Mouse (Mus musculus) liver, adult 2 months (tissue): ENCODE data around the gene Numbl.

Experiments
- CTCF ChIP-seq: fragments of 200-500 bp; IDR thresholded peaks from 2 replicates; pipeline ENCODE4 v1.5.1; 2011; ENCODE audit warnings: low read depth, low read length, control low read depth
- POLR2A ChIP-seq: fragments of 200-500 bp; IDR thresholded peaks from 2 replicates; pipeline ENCODE4 v1.6.1; 2011; ENCODE audit warnings: low read length, control low read depth; ENCODE audit not compliant: insufficient read depth; ENCODE audit errors: extremely low read depth

DNA sequence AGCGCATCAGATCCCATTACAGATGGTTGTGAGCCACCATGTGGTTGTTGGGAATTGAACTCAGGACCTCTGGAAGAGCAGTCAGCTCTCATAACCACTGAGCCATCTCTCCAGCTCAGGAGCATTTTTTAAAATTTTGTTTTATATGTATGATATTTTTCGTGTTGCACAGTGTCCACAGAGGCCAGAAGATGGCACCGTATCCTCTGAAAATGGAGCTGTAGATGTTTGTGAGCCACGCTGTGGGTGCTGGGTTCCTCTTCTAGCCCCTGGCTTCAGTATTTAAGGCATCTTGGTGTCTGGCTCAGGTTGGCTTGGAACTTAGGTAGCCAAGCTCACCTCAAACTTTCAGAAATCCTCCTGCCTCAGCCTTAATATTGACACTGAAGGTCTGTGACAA, 38.3 kb downstream of the Numbl start:
- TF ChIP-seq CTCF (no peak), POLR2A (no peak)
